Mouse (Mus musculus) Patski (cell line): Measurements from ENCODE around the gene Recql5. TPM values are rescaled to one million over a fixed set of nuclear protein-coding genes. Genes with fewer than 3 reads are reported as not detected.

Source experiments
- ATAC-seq: fragments of 100-300 bp; one replicate; pipeline ENCODE4 v1.8.0; 2021
- CTCF ChIA-PET: fragments of 350-600 bp; sonication (Branson Sonifier 250); formaldehyde crosslinking; loops from one replicate; lab custom pipeline; 2022; ENCODE audit warnings: inconsistent platforms; lab: Charles Lee
- POLR2A ChIA-PET: fragments of 350-600 bp; sonication (Branson Sonifier 250); formaldehyde crosslinking; loops from one replicate; lab custom pipeline; 2022; ENCODE audit warnings: antibody characterized with exemption, inconsistent platforms; lab: Charles Lee
- DNase-seq: peaks from one replicate; pipeline ENCODE4 v3.0.0-alpha.2; 2011; ENCODE audit warnings: low read depth, low spot score
- H3K27me3 ChIP-seq: fragments of 371-371 bp; one replicate; pipeline ENCODE4 v1.5.1; 2021
- CTCF ChIP-seq: fragments of 100-300 bp; IDR thresholded peaks from one replicate; pipeline ENCODE4 v1.5.1; 2021
- in situ Hi-C: fragments of 300-500 bp; cut with MboI; formaldehyde crosslinking; loops from 3 replicates; pipeline ENCODE4 v1.11.1; 2018; ENCODE audit warnings: low pct_unique_long_range_greater_than_20kb, mixed read lengths
- polyA plus RNA-seq: library from polyadenylated mRNA; unstranded; gene quantifications from one replicate; pipeline ENCODE4 v1.2.3, GENCODE M21; 2021

Recql5 gene
- polyA plus RNA-seq, 1 experiment from 2014 or later, result 20.9 TPM

- POLR2A ChIA-PET, result interaction anchor here (0.5 to 1.2 kb wide), 3 partner anchors 13 to 51 kb away, joined by 3 read pairs; no protein-coding TSS in a partner anchor
- TF ChIP-seq CTCF, result no peak
- no peaks in the 10 kb centered on the region for H3K27me3 ChIP-seq
- DNase-seq, result no peak
- CTCF ChIA-PET, result interaction anchor here (1.3 kb wide), 1 partner anchor 11 kb away, joined by 4 read pairs; no protein-coding TSS in a partner anchor
- no peak for ATAC-seq
- in situ Hi-C loops, result no loop called here
Observed at GRCm38 (mm10) chr11:115916579-115916978, 16.7 kb downstream of the Recql5 start.

GRCm38 (mm10) chr11:115911632-115912376 lies 21.5 kb downstream of the Recql5 start, which contains the start of gene Smim6:
Gene Smim6, plus strand, starts transcription at chr11:115912017.
- no peak for TF ChIP-seq CTCF

GRCm38 (mm10) chr11:115911134-115911561 lies 22.1 kb downstream of the Recql5 start:
- no peak for TF ChIP-seq CTCF
- ChIA-PET CTCF (interaction anchor here (0.9 to 1.8 kb wide), 2 partner anchors 10 to 26 kb away, joined by 4 to 5 read pairs; no protein-coding TSS in a partner anchor), POLR2A (interaction anchor here (1.4 kb wide), 1 partner anchor 10 kb away, joined by 4 read pairs; no protein-coding TSS in a partner anchor)
- no peaks in the 10 kb centered on the region for H3K27me3 ChIP-seq
- in situ Hi-C loops, result no loop called here
- DNase-seq (no peak), ATAC-seq (no peak)

More at GRCm38 (mm10) chr11:115911632-115912376, 21.5 kb downstream of the Recql5 start, which contains the start of gene Smim6:
- ChIA-PET CTCF (interaction anchor here (0.7 to 1.8 kb wide), 3 partner anchors 9 to 88 kb away, joined by 3 to 5 read pairs (median 4); no protein-coding TSS in a partner anchor), POLR2A (interaction anchor here (1.4 kb wide), 1 partner anchor 10 kb away, joined by 4 read pairs; no protein-coding TSS in a partner anchor)
- no peaks in the 10 kb centered on the region for H3K27me3 ChIP-seq
- DNase-seq (no peak), ATAC-seq (no peak)
- in situ Hi-C loops, result no loop called here

GRCm38 (mm10) chr11:115906521-115906920 lies 26.8 kb downstream of the Recql5 start:
- POLR2A ChIA-PET, result no interaction called here

GRCm38 (mm10) chr11:115906116-115906515 lies 27.2 kb downstream of the Recql5 start:
- in situ Hi-C loops, result no loop called here
- no peak for TF ChIP-seq CTCF
- DNase-seq (no peak), ATAC-seq (no peak)
- ChIA-PET CTCF (interaction anchor here (1.2 to 1.7 kb wide), 3 partner anchors 11 to 34 kb away, joined by 3 to 5 read pairs (median 4); no protein-coding TSS in a partner anchor), POLR2A (no interaction called here)
- H3K27me3 ChIP-seq, result no peaks in the 10 kb centered on the region

More at GRCm38 (mm10) chr11:115906521-115906920, 26.8 kb downstream of the Recql5 start:
- in situ Hi-C loops, result no loop called here
- no peak for ATAC-seq
- no peak for DNase-seq
- no peaks in the 10 kb centered on the region for H3K27me3 ChIP-seq
- CTCF ChIA-PET, result interaction anchor here (1.2 to 1.7 kb wide), 2 partner anchors 11 to 25 kb away, joined by 4 to 5 read pairs; no protein-coding TSS in a partner anchor
- TF ChIP-seq CTCF, result no peak

- no peak for TF ChIP-seq CTCF
- no peak for ATAC-seq
- ChIA-PET CTCF (interaction anchor here (1.2 to 1.7 kb wide), 4 partner anchors 10 to 35 kb away, joined by 3 to 5 read pairs (median 4); no protein-coding TSS in a partner anchor), POLR2A (no interaction called here)
- no peaks in the 10 kb centered on the region for H3K27me3 ChIP-seq
- no peak for DNase-seq
- in situ Hi-C loops, result no loop called here
Observed at GRCm38 (mm10) chr11:115904956-115905790, 28.1 kb downstream of the Recql5 start.

- in situ Hi-C loops, result no loop called here
- TF ChIP-seq CTCF, result no peak
- POLR2A ChIA-PET, result no interaction called here
- no peaks in the 10 kb centered on the region for H3K27me3 ChIP-seq
- CTCF ChIA-PET, result interaction anchor here (0.6 to 1.2 kb wide), 2 partner anchors 11 to 87 kb away, joined by 3 to 4 read pairs; no protein-coding TSS in a partner anchor
- ATAC-seq, result no peak
- no peak for DNase-seq
Observed at GRCm38 (mm10) chr11:115904231-115904955, 28.9 kb downstream of the Recql5 start.

GRCm38 (mm10) chr11:115903384-115904230 lies 29.7 kb downstream of the Recql5 start:
- ATAC-seq, result no peak

More at GRCm38 (mm10) chr11:115903384-115904230, 29.7 kb downstream of the Recql5 start:
- in situ Hi-C loops, result no loop called here
- no peak for DNase-seq
- ChIA-PET CTCF (interaction anchor here (0.6 to 1.6 kb wide), 3 partner anchors 12 to 86 kb away, joined by 3 to 4 read pairs (median 4); no protein-coding TSS in a partner anchor), POLR2A (interaction anchor here (1.5 kb wide), 1 partner anchor 16 kb away, joined by 3 read pairs; no protein-coding TSS in a partner anchor)
- no peak for TF ChIP-seq CTCF
- H3K27me3 ChIP-seq, result no peaks in the 10 kb centered on the region
